Mouse (Mus musculus) heart, embryonic 11.5 days (tissue): ENCODE measurements at regions not wholly inside any gene's neighbourhood (a gene's known extent, or its start where the extent isn't known, plus 50 kb on each side); places are given as distances from the start of the nearest gene placed in this dataset.

Experiments used
- ATAC-seq: fragments of 200-750 bp; cut with Nextera tagmentation; replicated peaks from 2 replicates; pipeline ENCODE4 v1.8.0; 2017; ENCODE audit warnings: moderate library complexity; ENCODE audit not compliant: insufficient number of reproducible peaks, low FRiP score, low TSS enrichment
- H3K27ac ChIP-seq: fragments of 300-500 bp; sonication (generic); 2 replicates; pipeline ENCODE4 v1.5.1; 2014; ENCODE audit warnings: mild to moderate bottlenecking, low read depth, low read length
- H3K27me3 ChIP-seq: fragments of 300-500 bp; sonication (generic); 2 replicates; pipeline ENCODE4 v1.6.1; 2014; ENCODE audit warnings: mild to moderate bottlenecking, low read length, mixed read lengths; ENCODE audit not compliant: control insufficient read depth, insufficient read depth
- H3K36me3 ChIP-seq: fragments of 300-500 bp; sonication (generic); 2 replicates; pipeline ENCODE4 v1.6.1; 2014; ENCODE audit warnings: mild to moderate bottlenecking, low read length, moderate library complexity, mixed read lengths; ENCODE audit not compliant: control insufficient read depth, insufficient read depth
- H3K4me1 ChIP-seq: fragments of 300-500 bp; sonication (generic); 2 replicates; pipeline ENCODE4 v1.6.1; 2014; ENCODE audit warnings: low read length; ENCODE audit not compliant: control insufficient read depth, insufficient read depth
- H3K4me2 ChIP-seq: fragments of 300-500 bp; sonication (generic); 2 replicates; pipeline ENCODE4 v1.6.1; 2014; ENCODE audit warnings: mild to moderate bottlenecking, moderate library complexity
- H3K4me3 ChIP-seq: fragments of 300-500 bp; sonication (generic); 2 replicates; pipeline ENCODE4 v1.5.1; 2014; ENCODE audit warnings: low read depth, low read length
- H3K9ac ChIP-seq: fragments of 300-500 bp; sonication (generic); 2 replicates; pipeline ENCODE4 v1.6.1; 2014; ENCODE audit warnings: mild to moderate bottlenecking, low read depth, low read length, moderate library complexity
- H3K9me3 ChIP-seq: fragments of 300-500 bp; sonication (generic); replicated peaks from 2 replicates; pipeline ENCODE4 v1.6.1; 2016; ENCODE audit warnings: low read length; ENCODE audit not compliant: control insufficient read depth
- WGBS: fragments of 180-500 bp; shearing (Covaris S2); extraction: QIAGEN DNeasy Blood & Tissue Kit; methylation state at CpG from one replicate; pipeline ENCODE4 v1.1.7; 2014; ENCODE audit not compliant: insufficient replicate concordance; 5-methylcytosine and 5-hydroxymethylcytosine counted together

DNA sequence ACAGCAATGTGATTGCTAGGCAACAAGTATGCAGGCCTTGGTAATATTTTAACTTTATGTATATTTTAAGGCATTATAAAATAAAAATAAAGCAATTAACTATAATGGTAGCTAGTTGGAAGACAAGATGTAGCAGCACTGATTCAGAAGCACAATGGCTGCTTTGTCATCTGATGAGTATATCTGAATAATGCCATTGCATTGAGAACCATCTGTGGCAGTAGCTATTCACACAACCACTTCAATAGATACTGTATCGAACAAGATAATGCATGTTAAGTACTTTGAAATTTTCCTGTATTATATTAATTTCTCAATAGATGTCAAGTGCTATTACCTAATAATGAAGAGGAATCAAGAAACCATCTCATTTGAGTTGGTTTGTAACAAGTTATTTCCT lies 923.1 kb downstream of the Fam181b start:
- no peak overlapping the region for H3K4me3 ChIP-seq
- no peak for ATAC-seq
- 70% methylated on average over 1 of the region's 1 CpGs for WGBS

DNA sequence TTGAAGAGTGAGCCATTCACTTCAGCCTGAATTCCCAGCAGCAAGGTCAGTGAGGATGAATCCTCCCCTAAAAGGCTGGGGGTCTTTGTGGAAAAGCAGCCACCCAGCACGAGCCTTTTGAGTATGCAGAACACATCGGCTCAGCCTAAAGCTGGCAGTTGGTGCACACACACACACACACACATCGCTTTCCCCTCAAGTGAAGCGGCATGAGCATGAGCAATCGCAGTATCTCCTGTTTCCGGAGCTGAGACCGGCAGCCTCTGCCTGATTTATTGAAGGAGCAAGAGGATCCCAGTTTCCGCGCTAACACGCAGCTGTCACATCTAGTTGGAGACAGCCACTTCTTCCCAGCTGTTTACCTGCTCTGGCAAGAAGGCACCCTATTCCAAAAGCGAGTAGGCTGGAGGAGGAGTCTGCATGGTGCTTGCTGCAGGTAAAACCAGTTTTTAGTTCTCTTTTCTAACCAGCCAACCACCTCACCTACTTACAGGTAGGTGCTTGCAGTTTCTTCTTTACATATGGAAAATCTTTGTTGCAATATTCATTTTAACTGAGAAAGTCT lies 962.9 kb downstream of the Fam181b start:
- Histone ChIP-seq H3K4me3 (no peak overlapping the region), H3K9me3 (no peaks in the 10 kb centered on the region), H3K9ac (no peak overlapping the region), H3K27ac (no peak overlapping the region), H3K4me1 (no peaks in the 10 kb centered on the region), H3K36me3 (no peaks in the 10 kb centered on the region), H3K27me3 (no peaks in the 10 kb centered on the region), H3K4me2 (peak overlapping the region; percentile 45)
- ATAC-seq = no peak
- 26% methylated on average over 11 of the region's 11 CpGs for WGBS

More for the DNA sequence above, 923.1 kb downstream of the Fam181b start:
- Histone ChIP-seq H3K4me2 (no peak overlapping the region), H3K4me1 (no peaks in the 10 kb centered on the region), H3K9me3 (no peaks in the 10 kb centered on the region), H3K27ac (no peak overlapping the region), H3K36me3 (no peaks in the 10 kb centered on the region), H3K27me3 (no peaks in the 10 kb centered on the region), H3K9ac (no peak overlapping the region)

DNA sequence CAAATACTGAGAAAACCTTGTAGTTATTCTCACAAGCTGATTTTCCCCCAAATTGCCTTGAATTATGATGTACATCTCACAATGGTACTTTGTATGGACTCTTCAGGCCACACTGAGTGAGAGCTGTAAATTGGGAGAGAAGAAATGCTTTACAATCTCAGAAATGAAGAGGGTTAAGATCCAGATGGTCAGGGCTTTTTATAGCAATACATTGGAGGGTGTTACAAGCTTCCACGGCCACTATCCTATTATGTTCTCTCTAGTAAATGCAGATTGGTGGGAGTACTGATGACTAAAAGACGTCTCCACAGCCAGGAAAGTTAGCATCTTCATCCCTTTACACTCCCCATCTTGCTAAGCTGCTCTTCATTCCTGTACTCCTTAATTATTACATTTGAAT lies 965.8 kb downstream of the Fam181b start:
- H3K9me3 ChIP-seq = no peaks in the 10 kb centered on the region
- H3K27ac ChIP-seq = no peak overlapping the region
- H3K36me3 ChIP-seq = no peaks in the 10 kb centered on the region
- H3K4me1 ChIP-seq = no peaks in the 10 kb centered on the region
- H3K4me3 ChIP-seq = no peak overlapping the region
- H3K9ac ChIP-seq = no peak overlapping the region
- no peaks in the 10 kb centered on the region for H3K27me3 ChIP-seq
- H3K4me2 ChIP-seq = no peak overlapping the region
- ATAC-seq = no peak
- 65% methylated on average over 2 of the region's 2 CpGs for WGBS

DNA sequence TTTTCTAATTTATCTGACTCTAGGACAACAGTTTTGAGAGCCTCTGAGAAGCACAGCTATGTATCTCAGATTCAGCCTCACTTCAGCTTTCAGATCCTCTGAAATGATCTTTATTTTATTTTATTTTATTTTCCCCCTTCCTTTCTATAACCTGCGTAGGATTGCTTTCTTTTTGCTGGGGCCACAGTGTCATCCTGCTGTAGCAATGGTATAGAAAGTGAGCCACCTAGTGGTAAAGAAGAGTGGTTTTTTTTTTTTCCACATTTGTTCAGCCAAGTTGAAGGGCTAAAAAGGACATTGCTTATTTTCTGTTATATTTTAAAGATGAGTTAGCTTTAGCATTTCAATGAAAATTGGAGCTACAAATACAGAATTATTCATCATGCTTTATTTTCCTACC lies 966.4 kb downstream of the Fam181b start:
- H3K4me3 ChIP-seq = no peak overlapping the region
- no peaks in the 10 kb centered on the region for H3K4me1 ChIP-seq
- H3K9ac ChIP-seq = no peak overlapping the region
- H3K4me2 ChIP-seq = no peak overlapping the region
- 44% methylated on average over 1 of the region's 1 CpGs for WGBS
- no peaks in the 10 kb centered on the region for H3K27me3 ChIP-seq
- ATAC-seq = no peak
- no peaks in the 10 kb centered on the region for H3K36me3 ChIP-seq
- no peak overlapping the region for H3K27ac ChIP-seq
- H3K9me3 ChIP-seq = no peaks in the 10 kb centered on the region

DNA sequence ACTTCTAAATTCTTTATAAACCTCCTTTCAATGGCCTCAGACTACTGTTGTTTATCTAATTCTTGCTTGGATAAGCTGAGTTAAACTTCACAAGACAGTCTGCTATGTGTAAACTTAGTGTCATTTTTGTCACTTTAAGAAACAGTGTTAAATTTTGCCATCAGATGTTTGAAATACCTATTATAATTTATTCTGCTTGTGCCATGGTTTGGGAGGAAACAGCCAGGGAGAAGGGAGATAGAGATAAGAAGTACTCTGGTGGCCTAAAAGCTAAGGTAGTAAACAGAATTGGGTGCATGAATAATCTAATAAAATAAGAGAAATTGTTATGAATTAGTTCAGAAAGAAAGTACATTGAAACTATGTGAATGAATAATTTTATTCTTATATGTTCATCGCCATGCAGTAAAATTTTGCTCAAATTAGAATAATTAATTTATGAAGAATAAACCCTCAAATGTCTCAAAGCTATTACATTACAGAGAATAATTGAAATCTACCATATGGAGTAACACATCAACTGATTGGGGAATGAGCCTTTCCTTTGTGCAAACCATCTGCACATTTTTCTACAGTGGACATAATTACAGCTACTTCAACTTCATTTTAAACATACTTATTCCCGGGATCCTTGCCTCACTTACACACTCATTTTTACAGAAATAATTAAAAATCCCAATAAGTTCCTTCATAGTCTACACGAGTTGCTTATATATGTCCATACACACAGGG lies 982.3 kb downstream of the Fam181b start:
- Histone ChIP-seq H3K9ac (no peak overlapping the region), H3K4me2 (no peak overlapping the region), H3K36me3 (no peaks in the 10 kb centered on the region), H3K27me3 (no peaks in the 10 kb centered on the region), H3K27ac (no peak overlapping the region), H3K4me1 (no peaks in the 10 kb centered on the region), H3K4me3 (no peak overlapping the region), H3K9me3 (no peaks in the 10 kb centered on the region)
- WGBS = 71% methylated on average over 3 of the region's 3 CpGs
- ATAC-seq = no peak
